Mouse (Mus musculus) urinary bladder, postnatal 10 days (tissue): ENCODE measurements around the gene Ube2r2.

Experiments used
- DNase-seq: peaks from one replicate; pipeline ENCODE4 v3.0.0; 2022; ENCODE audit warnings: low spot score

Ube2r2 gene

GRCm38 (mm10) chr4:41118706-41119292, 16.7 kb upstream of the Ube2r2 start:
- peak; percentile 54 for DNase-seq

- DNase-seq, result peak; percentile 91
These were observed 11.2 kb upstream of the Ube2r2 start, which contains the start of gene Nol6 for GRCm38 (mm10) chr4:41124180-41124951. Gene Nol6 (minus strand): TSS chr4:41124455.

GRCm38 (mm10) chr4:41129406-41129805, 6.1 kb upstream of the Ube2r2 start:
- DNase-seq, result no peak

GRCm38 (mm10) chr4:41129836-41130235, 5.7 kb upstream of the Ube2r2 start:
- no peak for DNase-seq

GRCm38 (mm10) chr4:41132471-41132870, 3.1 kb upstream of the Ube2r2 start:
- DNase-seq, result no peak

GRCm38 (mm10) chr4:41133529-41134291, 1.8 kb upstream of the Ube2r2 start:
- DNase-seq, result no peak

GRCm38 (mm10) chr4:41134935-41135710, 420 bp upstream of the Ube2r2 start:
- DNase-seq, result peak; percentile 29

- no peak for DNase-seq
These were observed 887 bp downstream of the Ube2r2 start for GRCm38 (mm10) chr4:41136454-41136805.

GRCm38 (mm10) chr4:41136811-41137210, 1.3 kb downstream of the Ube2r2 start:
- no peak for DNase-seq

GRCm38 (mm10) chr4:41140174-41140875, 4.8 kb downstream of the Ube2r2 start:
- no peak for DNase-seq

- no peak for DNase-seq
These were observed 7.1 kb downstream of the Ube2r2 start for GRCm38 (mm10) chr4:41142601-41143000.

- DNase-seq, result no peak
These were observed 14.3 kb downstream of the Ube2r2 start for GRCm38 (mm10) chr4:41149891-41150290.

- no peak for DNase-seq
These were observed 15.6 kb downstream of the Ube2r2 start for GRCm38 (mm10) chr4:41151186-41151585.

GRCm38 (mm10) chr4:41153146-41153545, 17.6 kb downstream of the Ube2r2 start:
- no peak for DNase-seq

GRCm38 (mm10) chr4:41156961-41157360, 21.4 kb downstream of the Ube2r2 start:
- DNase-seq, result no peak

GRCm38 (mm10) chr4:41158251-41158650, 22.7 kb downstream of the Ube2r2 start:
- no peak for DNase-seq

GRCm38 (mm10) chr4:41161232-41161631, 25.7 kb downstream of the Ube2r2 start:
- DNase-seq, result no peak

GRCm38 (mm10) chr4:41164974-41165373, 29.4 kb downstream of the Ube2r2 start:
- no peak for DNase-seq

GRCm38 (mm10) chr4:41165693-41166475, 30.3 kb downstream of the Ube2r2 start:
- DNase-seq, result peak; percentile 31

GRCm38 (mm10) chr4:41170970-41171369, 35.4 kb downstream of the Ube2r2 start:
- no peak for DNase-seq

GRCm38 (mm10) chr4:41174631-41175030, 39.1 kb downstream of the Ube2r2 start:
- no peak for DNase-seq
